Mouse (Mus musculus) left cerebral cortex, postnatal 4 days (tissue): ENCODE results near the gene Grk5. TPM values are rescaled to one million over a fixed set of nuclear protein-coding genes. Genes with fewer than 3 reads are reported as not detected.

ENCODE experiments used
- DNase-seq: peaks from one replicate; pipeline ENCODE4 v3.0.0-alpha.2; 2022
- intact Hi-C: fragments of 180-260 bp; cut with DNase I; formaldehyde crosslinking; loops from one replicate; pipeline ENCODE4 v1.15.1; 2025
- total RNA-seq, 2 experiments: library from RNA; stranded (reverse); gene quantifications; 2 replicates each; pipeline ENCODE4 v1.2.3; 2021

Grk5 gene
- total RNA-seq, 2 experiments from 2014 or later, result 21.5 to 22.2 TPM

GRCm38 (mm10) chr19:61052786-61053185 is 163.2 kb downstream of the Grk5 start:
- intact Hi-C loops, result no loop called here

GRCm38 (mm10) chr19:61056783-61057410 is 167.3 kb downstream of the Grk5 start:
- DNase-seq, result no peak
- intact Hi-C loops, result no loop called here

More at GRCm38 (mm10) chr19:61052786-61053185, 163.2 kb downstream of the Grk5 start:
- no peak for DNase-seq

- intact Hi-C loops, result no loop called here
These were observed 168.0 kb downstream of the Grk5 start for GRCm38 (mm10) chr19:61057581-61057980.

GRCm38 (mm10) chr19:61064386-61064785 is 174.8 kb downstream of the Grk5 start:
- no peak for DNase-seq
- intact Hi-C loops, result no loop called here

More at GRCm38 (mm10) chr19:61057581-61057980, 168.0 kb downstream of the Grk5 start:
- DNase-seq, result no peak

GRCm38 (mm10) chr19:61065011-61065410 is 175.5 kb downstream of the Grk5 start:
- no peak for DNase-seq
- intact Hi-C loops, result no loop called here

- no peak for DNase-seq
- intact Hi-C loops, result no loop called here
These were observed 189.1 kb downstream of the Grk5 start for GRCm38 (mm10) chr19:61078622-61079021.

GRCm38 (mm10) chr19:61080251-61080749 is 190.8 kb downstream of the Grk5 start:
- intact Hi-C loops, result no loop called here
- DNase-seq, result no peak

- intact Hi-C loops, result no loop called here
- no peak for DNase-seq
These were observed 193.5 kb downstream of the Grk5 start for GRCm38 (mm10) chr19:61083006-61083405.

- intact Hi-C loops, result loop anchor here (2.0 kb wide), 1 partner anchor 202 kb away; no protein-coding TSS in a partner anchor
- DNase-seq, result peak; percentile 88
These were observed 194.8 kb downstream of the Grk5 start for GRCm38 (mm10) chr19:61084149-61084940.

GRCm38 (mm10) chr19:61085217-61085616 is 195.7 kb downstream of the Grk5 start:
- intact Hi-C loops, result loop anchor here (2.0 kb wide), 1 partner anchor 202 kb away; no protein-coding TSS in a partner anchor

GRCm38 (mm10) chr19:61087781-61088180 is 198.2 kb downstream of the Grk5 start:
- intact Hi-C loops, result no loop called here
- no peak for DNase-seq

More at GRCm38 (mm10) chr19:61085217-61085616, 195.7 kb downstream of the Grk5 start:
- no peak for DNase-seq

- DNase-seq, result no peak
- intact Hi-C loops, result no loop called here
These were observed 199.5 kb downstream of the Grk5 start for GRCm38 (mm10) chr19:61089001-61089400.

GRCm38 (mm10) chr19:61090541-61090940 is 201.0 kb downstream of the Grk5 start:
- intact Hi-C loops, result no loop called here
- no peak for DNase-seq

- intact Hi-C loops, result loop anchor here (5.0 kb wide), 1 partner anchor 209 kb away; the partner anchor contains the start of gene Grk5
- no peak for DNase-seq
These were observed 207.2 kb downstream of the Grk5 start for GRCm38 (mm10) chr19:61096776-61097175.

- intact Hi-C loops, result loop anchor here (5.0 kb wide), 1 partner anchor 210 kb away; the partner anchor contains the start of gene Grk5
- no peak for DNase-seq
These were observed 208.2 kb downstream of the Grk5 start for GRCm38 (mm10) chr19:61097764-61098163.

- intact Hi-C loops, result no loop called here
- no peak for DNase-seq
These were observed 220.6 kb downstream of the Grk5 start for GRCm38 (mm10) chr19:61110184-61110583.

- intact Hi-C loops, result no loop called here
- DNase-seq, result no peak
These were observed 241.5 kb downstream of the Grk5 start for GRCm38 (mm10) chr19:61131096-61131495.

- DNase-seq, result no peak
- intact Hi-C loops, result no loop called here
These were observed 249.1 kb downstream of the Grk5 start for GRCm38 (mm10) chr19:61138655-61139054.

- peak; percentile 71 for DNase-seq
- intact Hi-C loops, result no loop called here
These were observed 251.0 kb downstream of the Grk5 start, which contains the start of gene Zfp950 for GRCm38 (mm10) chr19:61140342-61141206. Gene Zfp950 (minus strand): TSS chr19:61140840.

- intact Hi-C loops, result no loop called here
- no peak for DNase-seq
These were observed 251.8 kb downstream of the Grk5 start for GRCm38 (mm10) chr19:61141299-61141698.
